Mouse (Mus musculus): Measurements from ENCODE around the gene Hpn.

GRCm38 (mm10) chr7:31160763-31161162, 45.7 kb upstream of the Hpn start:
- TF ChIP-seq CTCF (IDR thresholded peaks at IDR 0.05; ENCODE audit: low read depth, low read length): no peak
- TF ChIP-seq GATA1 (IDR thresholded peaks at IDR 0.05; ENCODE audit: borderline replicate concordance, low read length): no peak
- peak; percentile 50 for TF ChIP-seq TAL1 (conservative IDR thresholded peaks at IDR 0.05; ENCODE audit: low read depth, low read length)

Data from G1E (cell line).